Mouse (Mus musculus): ENCODE measurements around the gene Sh3bp5l.

DNA sequence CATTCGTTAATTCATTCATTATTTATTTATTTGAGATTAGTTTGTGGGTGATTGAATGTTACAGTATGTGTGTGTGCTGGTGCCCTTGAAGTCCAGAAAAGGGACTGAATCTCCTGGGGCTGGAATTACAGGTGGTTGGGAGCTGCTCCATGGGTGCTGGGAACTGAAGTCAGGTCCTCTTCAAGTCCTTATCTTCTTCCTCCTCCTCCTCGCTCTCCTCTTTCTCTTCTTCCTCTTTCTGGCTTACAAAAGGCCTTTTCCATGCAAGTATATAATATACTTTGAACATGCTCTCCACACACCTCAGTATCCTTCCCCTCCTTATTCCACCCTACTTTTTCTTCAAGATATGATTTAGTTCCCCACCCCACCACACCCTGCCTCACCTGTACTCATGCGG, 26.5 kb downstream of the Sh3bp5l start:
- TF ChIP-seq MAX (IDR thresholded peaks at IDR 0.05; ENCODE audit: low read length) (no peak), CTCF (IDR thresholded peaks at IDR 0.05 in 2 of 3, conservative IDR thresholded peaks at IDR 0.05 in 1 of 3; ENCODE audit: control insufficient read depth in 1 of 3, insufficient read depth in 1 of 3, low read depth in 2 of 3, low read length in 3 of 3, poor library complexity in 1 of 3, severe bottlenecking in 1 of 3) (no peak), MAZ (IDR thresholded peaks at IDR 0.05; ENCODE audit: low read depth, low read length) (no peak), POLR2AphosphoS5 (IDR thresholded peaks at IDR 0.05; ENCODE audit: borderline replicate concordance, low read depth, low read length) (no peak)
